Mouse (Mus musculus) kidney, adult 2 months (tissue): ENCODE measurements at regions not wholly inside any gene's neighbourhood (a gene's known extent, or its start where the extent isn't known, plus 50 kb on each side); places are given as distances from the start of the nearest gene placed in this dataset.

ENCODE experiments used
- CTCF ChIP-seq: fragments of 200-500 bp; conservative IDR thresholded peaks from 2 replicates; pipeline ENCODE4 v1.5.1; 2011; ENCODE audit warnings: low read depth, mild to moderate bottlenecking, control low read depth, low read length, moderate library complexity, mixed read lengths; ENCODE audit not compliant: insufficient read depth, insufficient read length
- POLR2A ChIP-seq: fragments of 200-500 bp; IDR thresholded peaks from one replicate; pipeline ENCODE4 v1.6.1; 2011; ENCODE audit warnings: low read depth, low read length, control low read depth

DNA sequence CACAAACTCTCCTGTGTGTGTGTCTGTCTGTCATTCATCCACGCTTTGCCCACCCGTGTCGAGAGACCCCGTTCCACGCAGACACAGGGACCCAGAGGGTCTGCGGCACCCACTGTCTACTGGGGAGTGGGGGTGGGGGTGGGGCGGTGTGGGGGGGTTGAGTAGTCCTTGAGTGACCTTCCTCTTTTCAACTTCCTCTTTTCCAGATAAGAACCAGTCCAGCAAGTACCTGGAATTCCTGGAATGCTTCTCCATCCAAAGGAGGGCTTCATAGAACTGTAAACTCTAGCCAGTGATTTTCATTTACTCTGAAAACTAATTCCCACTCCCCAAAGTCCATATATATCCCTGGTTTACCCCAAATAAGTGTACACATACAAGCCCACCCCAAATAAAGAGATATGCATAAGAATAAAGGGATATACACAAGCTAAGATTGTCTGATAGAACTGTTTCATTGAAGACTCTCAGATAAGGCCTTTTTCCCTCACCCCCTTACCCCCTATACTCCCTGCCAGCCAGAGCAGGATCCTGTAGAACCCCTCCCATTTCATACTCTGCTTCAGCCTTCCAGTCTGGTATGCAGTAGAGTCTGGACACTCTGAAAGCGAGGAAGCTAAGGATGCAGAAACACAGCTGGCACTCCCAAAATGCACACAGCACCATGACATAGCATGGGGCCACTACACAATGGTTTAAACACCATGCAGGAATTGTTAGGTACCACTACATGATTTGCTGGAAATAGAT is 172.0 kb downstream of the Gm9733 start:
- TF ChIP-seq CTCF (no peak), POLR2A (no peak)
